Mouse (Mus musculus) right cerebral cortex, postnatal 25 days (tissue): ENCODE measurements around the gene Tmem150a.

Experiments
- DNase-seq: peaks from one replicate; pipeline ENCODE4 v3.0.0; 2022

The Tmem150a gene

DNA sequence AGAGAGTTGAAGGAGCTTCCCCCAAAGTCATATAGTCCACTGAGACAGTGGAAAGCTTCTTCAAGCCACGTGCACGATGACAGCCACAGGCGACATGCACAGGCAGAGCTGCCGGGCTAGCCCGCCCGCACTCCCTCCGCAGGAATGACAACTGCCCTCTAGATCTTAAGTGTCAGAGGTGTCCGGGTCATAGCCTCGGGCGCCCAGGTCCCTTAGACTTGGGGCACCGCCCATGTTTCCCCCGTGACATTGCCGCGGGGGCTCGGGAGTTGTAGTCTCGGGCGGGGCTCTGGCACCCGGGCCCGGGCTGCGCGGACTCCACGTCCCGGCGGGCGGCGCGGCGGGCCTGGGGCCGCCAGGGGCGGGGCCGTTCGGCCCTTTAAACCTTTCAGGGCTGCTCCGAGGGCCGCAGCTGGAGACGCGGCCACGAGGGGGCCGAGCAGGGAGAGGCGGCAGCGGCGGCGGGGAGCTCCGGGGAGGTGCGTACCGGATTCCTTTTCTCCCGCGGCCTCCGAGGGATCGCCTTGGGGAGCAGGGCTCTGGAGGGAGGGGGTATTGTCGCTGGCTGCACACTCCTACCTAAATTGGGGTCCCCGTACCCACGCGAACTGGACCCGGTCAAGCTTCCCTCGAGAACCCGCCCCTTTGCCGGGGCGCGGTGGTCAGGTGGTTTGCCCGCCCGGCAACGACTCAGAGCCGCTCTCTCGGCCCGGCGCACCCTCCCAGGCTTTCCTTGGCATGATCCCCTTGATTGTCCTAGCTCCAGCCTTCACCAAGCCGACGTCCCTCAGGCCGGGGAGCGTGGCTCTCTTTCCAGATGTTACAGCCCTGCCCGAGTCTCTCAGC, at the start of gene Tmem150a:
Gene Tmem150a, plus strand, starts transcription at position 382 of the 846 bp plus-strand sequence.
- DNase-seq, result peak; percentile 77

DNA sequence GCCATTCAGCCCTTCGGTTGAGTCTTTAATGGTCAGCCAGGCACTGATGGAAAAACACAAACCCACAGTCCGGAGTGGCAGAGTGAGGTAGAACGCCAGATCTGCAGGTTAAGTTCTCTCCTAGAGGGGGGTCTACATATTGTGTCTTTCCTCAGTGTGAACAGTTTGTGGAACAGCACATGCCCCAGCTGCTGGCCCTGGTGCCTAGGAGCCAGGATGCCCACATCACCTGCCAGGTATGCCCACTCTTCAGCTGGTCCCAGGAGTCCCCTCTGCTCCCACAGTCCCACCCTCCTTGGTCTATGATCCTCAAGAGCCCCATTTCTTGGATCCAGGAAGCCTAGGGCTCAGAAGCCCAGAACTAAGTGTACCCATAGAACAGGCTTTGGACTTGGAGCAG, 43.0 kb upstream of the Tmem150a start:
- DNase-seq, result no peak

DNA sequence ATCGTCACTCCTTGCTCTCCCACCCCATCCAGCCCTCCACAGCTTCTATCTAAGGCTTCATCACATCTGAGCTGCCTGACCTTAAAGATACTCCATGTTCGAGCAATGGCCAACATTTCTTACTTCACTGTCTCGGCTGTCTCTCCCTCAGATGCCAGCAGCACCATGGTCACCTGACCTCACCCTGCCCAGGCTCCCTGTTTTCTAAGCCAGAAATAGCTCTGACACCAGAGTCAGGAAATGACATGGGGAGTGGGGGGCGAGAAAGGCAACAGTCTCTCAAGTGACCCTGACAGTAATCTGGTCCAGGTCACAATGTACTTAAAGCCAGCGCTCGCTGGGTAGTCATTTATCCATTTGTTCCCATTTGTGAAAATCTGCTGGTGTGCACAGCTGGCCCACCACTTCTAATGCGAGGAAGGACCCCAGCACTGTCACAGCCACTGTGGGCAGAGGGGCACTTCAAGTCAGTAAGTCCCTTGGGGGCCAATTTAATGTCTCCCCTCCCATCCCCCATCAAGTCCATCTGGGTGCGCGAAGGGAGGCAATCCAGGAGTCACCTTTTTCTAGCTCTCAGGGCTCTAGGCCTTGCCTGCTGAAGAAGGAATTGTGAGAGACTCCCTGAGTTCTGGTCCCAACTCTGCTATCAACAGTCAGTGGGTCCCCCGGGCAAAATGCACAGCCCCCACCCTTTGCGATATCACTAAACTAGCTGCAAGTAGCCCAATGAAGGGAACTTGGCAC, 42.0 kb upstream of the Tmem150a start:
- no peak for DNase-seq

DNA sequence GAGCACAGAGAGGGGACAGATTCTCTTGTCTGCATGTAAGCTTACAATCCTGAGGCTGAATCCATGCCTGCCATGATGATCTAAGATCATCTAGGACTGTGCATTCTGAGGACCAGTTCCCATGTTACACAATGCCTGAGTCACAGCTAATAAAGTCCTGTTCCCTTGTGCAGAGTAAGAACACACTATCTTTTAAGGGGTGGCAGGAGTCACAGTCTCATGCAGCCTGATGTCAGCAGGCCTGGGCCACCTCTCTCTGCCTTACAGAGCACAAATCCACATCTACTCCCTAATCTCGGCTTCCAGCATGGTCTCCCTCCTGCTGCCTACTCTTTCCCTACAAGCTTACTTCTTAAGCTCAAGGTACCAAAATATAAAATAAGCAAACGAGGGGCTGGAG, 39.9 kb upstream of the Tmem150a start:
- DNase-seq, result no peak

DNA sequence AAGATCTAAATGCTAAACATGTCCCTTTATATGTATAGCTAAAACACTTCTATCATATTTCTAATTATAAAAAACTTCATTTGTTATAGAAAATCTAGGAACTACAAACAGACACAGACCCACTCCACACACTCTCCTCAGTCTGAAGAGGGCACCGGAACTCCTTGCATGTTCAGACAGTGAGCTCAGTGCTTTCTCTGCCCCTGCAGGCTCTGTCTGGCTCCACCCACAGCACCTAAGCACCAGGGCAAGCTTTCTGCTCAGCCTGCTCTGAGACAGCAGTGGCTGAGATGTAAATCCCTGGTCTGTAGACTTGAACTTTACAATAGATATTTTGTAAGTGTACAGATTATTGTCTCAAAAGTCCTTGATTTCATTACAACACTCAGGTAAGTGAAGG, 39.2 kb upstream of the Tmem150a start:
- DNase-seq, result no peak

DNA sequence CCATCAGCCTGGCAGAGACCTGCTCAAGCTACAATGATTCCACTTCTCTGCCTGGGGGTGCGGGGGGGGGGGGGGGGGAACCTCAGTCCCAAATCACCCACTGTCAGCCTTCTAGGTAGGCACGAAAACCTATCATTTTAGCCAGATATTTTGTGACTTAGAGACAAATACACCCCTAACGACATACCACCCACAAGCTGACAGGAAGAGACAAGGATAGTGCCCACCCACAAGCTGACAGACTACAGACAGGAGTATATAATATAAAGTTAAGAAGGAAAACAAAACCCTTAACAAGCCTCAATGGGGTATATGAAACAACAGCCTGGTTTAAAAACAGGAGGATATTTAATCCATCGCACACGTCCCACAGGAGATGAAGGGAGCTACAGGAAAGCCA, 36.8 kb upstream of the Tmem150a start:
- no peak for DNase-seq

DNA sequence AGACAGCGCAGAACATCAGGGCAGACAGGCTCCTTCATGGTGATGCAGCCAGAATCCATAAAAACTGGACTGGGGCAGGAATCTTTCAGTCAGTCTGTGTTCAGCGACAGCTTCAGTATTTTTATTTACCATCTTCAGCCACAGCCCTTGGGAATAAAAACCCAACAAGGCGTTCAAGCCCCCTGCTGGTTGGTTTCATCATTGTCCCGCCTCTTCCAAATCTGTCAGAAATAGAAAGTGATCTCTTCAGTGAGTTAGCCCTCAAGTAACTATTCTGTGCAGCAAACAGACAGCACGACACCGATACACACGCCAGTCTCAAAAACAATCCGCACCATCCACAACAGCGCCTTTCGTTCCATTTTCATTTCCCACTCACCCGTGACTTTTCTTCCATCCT, 36.2 kb upstream of the Tmem150a start:
- DNase-seq, result peak; percentile 29

DNA sequence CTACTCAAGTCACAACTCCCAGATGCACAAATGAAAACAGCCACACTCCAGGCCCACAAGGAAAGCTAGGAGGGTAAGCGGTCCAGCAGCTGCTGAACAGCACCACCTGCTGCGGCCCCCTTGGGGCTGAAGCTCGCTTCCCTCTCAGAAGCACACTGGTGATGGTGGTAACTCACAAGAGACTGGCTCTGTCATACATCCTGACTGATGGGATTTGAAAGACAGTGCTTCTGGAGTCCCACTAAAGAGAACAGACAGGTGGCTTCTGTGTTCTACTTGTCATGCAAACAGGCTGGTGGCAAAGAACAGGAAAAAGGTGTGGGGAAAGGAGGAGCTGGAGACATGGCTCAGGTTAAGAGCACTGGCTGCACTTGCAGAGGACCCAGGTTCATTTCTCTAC, 32.3 kb upstream of the Tmem150a start:
- DNase-seq, result no peak

DNA sequence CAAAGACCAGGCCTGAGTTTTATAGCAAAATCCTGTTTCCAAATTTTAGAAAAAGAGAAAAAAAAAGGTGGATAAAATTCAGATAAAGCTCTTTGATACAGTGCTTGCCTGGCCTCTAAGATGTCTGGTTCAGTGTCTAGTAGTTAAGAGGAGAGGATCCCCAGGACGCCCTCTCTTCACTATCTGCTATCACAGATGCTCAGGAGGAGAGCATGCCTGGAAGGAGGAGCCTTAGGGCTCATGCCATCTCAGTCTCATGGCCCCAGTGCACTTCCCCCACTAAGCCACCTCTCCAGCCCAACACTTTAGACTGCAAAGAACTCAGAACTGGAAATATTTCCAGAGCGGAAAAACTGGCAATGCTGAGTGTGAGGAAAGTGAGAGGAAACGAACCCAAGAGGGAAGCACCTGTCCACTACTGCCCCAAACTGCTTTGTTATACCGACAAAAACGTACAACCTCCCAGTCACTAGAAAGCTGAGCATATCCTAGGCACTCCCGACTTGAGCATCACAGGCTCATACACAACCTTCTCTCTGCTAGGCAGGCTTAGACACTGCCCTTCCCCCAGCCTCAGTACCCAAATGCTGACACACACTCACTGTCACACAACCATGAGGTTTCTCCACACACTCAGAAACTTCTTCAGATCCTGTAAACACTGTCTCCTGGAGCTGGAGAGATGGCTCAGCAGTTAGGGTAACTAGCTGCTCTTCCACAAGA, 31.3 kb upstream of the Tmem150a start:
- no peak for DNase-seq

DNA sequence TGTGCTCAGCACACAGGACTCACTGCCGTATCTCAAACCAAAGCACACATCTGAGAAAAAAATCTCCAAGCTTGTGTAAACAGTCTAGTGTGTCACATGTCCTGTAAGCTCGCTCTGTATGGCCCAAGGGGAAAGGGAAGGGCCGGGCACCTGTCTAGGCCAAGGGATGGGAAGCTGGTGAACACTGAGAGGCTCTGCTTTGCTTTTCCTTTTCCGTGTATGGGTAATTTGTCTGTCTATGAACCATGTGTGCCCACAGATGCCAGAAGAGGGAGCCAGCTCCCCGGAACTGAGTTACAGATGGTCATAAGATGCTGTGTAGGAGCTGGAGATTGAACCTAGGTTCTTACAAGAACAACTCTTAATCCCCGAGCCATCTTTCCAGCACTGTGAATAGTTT, 29.0 kb upstream of the Tmem150a start:
- DNase-seq, result peak; percentile 44

DNA sequence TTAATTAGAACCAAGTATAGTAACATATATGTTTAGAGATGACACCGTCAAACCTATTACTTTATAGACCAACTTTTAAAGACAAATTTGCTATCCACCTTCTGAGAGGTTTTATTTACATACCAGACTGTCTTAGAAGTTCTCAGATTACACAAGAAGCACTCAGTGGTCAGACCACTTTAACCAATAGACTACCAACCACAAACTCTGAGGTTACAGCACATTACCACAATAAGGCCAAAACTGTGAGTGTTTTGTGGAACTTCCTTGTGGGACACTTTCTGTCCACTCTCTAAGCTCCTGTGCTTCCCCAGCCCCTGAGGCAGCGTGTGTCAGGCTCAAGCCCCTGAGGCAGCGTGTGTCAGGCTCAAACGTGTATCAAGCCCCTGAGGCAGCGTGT, 26.2 kb upstream of the Tmem150a start:
- no peak for DNase-seq

DNA sequence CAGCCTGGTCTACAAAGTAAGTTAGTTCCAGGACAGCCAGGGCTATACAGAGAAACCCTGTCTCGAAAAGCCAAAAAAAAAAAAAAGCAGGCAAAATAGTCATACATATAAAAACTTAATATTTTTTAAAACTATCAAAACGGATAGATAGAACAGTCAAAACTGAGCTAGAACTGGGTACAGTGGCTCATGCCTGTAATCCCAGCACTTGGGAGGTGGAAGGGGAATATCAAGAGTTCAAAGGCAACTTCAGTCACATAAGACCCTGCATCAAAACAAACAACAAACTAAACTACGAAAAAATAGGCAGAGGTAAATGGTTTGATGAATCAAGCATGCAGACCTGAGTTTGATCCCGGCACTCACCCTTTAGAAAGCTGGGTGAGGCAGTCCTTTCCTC, 25.1 kb upstream of the Tmem150a start:
- DNase-seq, result no peak

DNA sequence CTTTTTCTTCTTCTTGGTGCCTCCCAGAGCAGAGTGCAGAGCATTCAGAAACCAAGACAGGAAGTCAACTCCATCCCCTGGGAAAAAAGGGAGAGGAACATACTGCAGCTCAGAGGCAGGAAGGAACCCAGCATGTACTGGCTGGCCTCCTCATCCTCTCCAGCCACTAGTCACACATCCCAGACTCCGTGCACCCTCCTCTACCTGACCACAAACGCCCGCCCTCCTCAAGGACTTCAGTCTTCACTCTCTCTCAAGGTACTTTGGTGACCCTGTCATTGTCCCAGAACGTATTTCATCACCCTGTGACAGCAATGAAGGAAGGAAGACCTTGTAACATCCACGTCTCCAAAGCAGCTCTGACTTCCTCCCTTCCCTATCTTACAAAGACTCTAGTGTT, 22.1 kb upstream of the Tmem150a start:
- no peak for DNase-seq

DNA sequence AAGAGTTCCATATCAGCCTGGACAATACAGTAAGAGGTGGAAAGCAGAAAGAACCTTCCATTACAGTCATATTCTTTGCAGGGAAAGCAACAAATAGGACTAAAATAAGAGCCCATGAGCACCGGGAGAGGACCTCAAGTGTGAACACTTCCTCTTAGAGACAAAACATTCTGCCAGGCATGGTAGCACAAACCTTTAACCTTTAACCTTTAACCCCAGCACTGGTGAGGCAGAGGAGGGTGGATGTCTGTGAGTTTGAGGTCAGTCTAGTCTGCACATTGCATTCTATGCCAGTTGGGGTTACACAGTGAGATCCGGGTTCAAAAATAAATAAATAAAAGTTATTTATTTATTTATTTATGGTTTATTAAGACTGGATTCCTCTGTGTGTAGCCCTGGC, 14.8 kb upstream of the Tmem150a start:
- no peak for DNase-seq

DNA sequence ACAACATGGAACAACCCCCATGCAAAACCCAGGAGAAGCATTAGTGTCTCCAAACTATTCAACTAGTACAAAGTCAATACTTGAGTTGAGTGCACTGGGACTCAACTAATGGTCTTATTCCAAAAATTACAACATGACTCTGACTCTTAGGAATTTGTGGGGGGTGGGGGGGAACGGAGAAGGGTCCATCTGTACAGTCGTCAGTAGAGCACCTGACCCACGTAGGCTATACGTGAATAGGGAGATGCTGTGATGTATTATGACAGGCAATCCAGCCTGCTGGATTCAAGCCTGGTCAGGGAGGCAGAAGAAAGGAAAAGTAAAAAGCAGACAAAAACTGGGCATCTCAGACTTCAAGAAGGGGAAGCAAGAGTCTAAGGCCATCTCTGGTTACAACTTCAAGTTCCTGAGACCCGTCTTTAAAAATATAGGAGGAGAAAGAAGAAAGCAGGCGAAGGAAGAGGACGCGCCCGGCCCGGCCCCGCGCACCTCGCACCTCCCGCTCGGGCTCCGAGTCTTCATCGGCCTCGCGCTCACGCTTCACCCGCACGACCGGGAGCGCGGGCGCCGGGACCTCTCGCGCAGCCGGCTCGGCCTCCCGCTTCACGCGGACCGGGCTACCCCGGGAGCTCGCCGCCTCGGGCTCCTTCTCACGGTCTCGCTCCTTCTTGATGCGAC, 10.7 kb upstream of the Tmem150a start:
- no peak for DNase-seq

DNA sequence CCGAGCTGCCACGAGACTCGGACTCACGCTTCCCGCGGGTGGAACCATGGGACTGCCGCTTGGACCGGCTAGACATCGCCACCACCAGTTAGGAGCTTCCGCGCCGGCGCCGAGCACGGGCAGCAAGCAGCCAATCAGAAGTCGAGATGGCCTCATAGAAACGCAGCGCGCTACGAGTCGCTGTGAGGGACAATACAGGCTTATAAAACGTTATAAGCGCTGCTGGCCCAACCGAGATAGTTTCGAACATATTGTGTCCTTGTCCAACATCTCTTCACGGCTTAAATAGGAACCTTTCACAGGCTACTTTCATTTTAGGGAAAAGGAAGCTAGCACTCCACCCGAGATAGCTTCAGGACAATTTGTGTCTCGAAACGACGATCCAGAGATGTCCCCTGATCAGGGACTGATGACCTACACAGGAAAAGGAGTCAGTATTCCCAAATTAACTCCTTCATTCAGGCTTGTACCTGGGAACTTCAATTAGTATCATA, 10.1 kb upstream of the Tmem150a start, which contains the start of gene Usp39:
Gene Usp39, minus strand, starts transcription at position 111 of the 494 bp plus-strand sequence.
- peak; percentile 95 for DNase-seq

DNA sequence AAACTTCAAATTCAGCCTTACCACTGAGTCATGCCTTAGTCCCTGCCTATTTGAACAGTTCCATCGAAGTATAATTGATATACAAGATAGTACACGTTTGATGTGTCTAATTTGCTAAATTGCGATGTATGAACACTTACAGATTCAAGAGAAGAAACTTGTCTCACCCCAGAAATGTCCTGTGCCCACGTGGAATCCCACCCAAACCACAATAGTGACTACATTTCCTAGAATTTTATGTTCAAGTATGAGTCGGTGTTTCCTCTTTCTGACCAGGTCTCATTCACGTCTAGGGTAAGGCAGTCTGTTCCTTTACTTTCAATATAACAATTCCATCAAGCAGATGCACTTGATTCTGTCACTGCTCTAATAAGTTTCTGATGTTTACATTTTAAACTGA, 9.6 kb upstream of the Tmem150a start:
- no peak for DNase-seq

DNA sequence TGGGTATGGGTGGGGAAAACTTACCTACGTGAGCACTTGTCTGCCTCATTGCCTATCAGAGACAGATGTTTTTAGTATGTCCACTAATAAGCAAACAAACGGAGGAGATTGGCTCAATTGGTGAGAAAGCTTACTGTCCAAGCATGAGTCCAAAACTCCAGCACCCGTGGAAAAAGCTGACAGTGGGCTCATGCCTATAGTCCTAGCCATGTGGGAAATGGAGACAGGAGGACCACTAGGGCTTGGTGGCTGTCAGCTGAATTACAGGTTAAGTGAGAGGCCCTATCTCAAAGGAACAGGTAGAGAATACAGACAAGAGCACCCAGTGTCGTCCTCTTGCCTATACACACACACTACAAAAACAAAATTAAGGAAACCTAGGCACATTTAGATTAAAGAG, 9.0 kb upstream of the Tmem150a start:
- no peak for DNase-seq

DNA sequence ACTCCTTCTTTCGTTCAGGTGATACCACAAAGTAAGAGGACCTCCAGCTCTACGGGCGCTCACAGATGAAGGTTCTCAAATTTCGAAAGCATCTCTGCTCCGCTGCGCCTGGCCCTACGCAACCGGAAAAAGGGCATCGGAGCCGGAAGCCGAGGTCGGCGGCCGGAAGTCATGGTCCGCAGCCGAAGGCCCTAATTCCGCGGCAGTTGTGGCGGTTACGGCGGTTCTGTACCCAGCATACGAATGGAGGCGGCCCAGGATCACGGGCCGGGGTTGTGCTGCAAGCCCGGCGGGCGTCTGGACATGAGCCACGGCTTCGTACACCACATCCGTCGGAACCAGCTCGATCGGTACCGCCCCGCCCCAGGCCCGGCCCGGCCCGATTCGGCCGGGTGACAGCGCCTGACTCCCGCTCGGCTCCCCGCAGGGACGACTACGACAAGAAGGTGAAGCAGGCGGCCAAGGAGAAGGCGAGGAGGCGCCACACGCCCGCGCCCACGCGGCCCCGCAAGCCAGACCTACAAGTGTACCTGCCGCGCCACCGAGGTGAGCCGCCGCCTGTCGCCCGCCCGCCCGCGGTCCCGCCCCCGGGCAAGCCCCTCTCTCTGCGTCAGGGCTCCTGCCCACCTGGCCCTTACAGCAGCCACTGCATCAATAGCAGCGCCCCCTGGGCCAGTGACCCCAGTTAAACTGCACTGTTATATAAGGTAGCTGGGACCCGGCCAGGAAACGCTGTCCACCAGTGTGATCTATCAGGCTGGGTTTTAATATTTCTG, 7.9 kb upstream of the Tmem150a start, which contains the start of gene 0610030E20Rik:
Gene 0610030E20Rik, plus strand, starts transcription at position 152 of the 776 bp plus-strand sequence.
- peak; percentile 79 for DNase-seq

DNA sequence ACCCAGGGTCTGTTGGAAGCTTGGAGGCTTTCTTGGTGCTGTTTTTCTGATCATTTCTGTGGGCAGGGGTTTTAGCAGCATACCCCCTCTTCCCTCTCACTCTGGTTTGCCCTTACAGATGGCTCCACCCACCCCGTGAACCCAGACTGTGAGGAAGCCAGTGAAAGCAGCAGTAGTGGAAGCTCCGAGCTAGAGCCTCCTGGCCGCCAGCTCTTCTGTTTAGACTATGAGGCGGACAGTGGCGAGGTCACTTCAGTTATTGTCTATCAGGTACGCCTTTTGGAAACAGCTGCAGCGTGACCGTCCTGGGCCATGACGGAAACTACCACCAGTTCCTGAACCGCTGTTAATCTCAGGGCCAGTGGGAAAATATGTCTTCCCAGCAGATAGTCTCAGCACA, 6.8 kb upstream of the Tmem150a start:
- DNase-seq, result no peak

DNA sequence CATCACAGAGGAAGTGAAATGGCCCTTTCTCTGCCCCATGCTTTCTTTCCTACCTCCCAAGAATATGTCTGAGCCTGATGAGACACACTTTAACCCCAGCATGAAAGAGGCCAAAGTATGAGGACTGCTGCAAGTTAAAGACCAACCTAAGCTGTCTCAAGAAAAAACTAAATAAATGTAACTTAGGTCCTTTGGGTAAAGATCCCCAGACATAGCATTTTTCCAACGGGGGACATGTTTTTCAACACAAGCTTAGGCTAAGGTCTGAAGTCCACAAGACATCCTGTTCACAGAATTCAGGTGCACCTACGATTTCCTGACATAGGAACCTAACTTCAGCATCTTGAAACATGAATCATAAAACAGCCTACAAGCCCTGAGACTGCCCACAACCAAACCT, 5.0 kb upstream of the Tmem150a start:
- DNase-seq, result no peak
